Mouse (Mus musculus) gastrocnemius, adult 2 months (tissue): Measurements from ENCODE around the gene Ttc3. TPM values are rescaled to one million over a fixed set of nuclear protein-coding genes. Genes with fewer than 3 reads are reported as not detected.
A peak's percentile ranks its signal among the peaks of the same experiment; 100 is the strongest.

ENCODE experiments used
- DNase-seq: peaks from one replicate; pipeline ENCODE4 v3.0.0; 2022
- H3K27ac ChIP-seq: fragments of 200-600 bp; 2 replicates; pipeline ENCODE4 v1.8.1; 2022; ENCODE audit warnings: mild to moderate bottlenecking
- H3K4me3 ChIP-seq: fragments of 200-600 bp; 2 replicates; pipeline ENCODE4 v1.8.1; 2022; ENCODE audit warnings: mild to moderate bottlenecking, moderate library complexity
- CTCF ChIP-seq: fragments of 200-600 bp; IDR thresholded peaks from 2 replicates; pipeline ENCODE4 v1.8.1; 2022; ENCODE audit warnings: antibody characterized with exemption, mild to moderate bottlenecking, moderate library complexity
- intact Hi-C: fragments of 180-260 bp; cut with DNase I; formaldehyde crosslinking; loops from one replicate; pipeline ENCODE4 v1.15.1; 2025
- total RNA-seq, 2 experiments: library from RNA; stranded (reverse); gene quantifications; 2 replicates each; pipeline ENCODE4 v1.2.3; 2021

Gene Ttc3
- total RNA-seq, 2 experiments from 2014 or later: 54.4 to 55.3 TPM

DNA sequence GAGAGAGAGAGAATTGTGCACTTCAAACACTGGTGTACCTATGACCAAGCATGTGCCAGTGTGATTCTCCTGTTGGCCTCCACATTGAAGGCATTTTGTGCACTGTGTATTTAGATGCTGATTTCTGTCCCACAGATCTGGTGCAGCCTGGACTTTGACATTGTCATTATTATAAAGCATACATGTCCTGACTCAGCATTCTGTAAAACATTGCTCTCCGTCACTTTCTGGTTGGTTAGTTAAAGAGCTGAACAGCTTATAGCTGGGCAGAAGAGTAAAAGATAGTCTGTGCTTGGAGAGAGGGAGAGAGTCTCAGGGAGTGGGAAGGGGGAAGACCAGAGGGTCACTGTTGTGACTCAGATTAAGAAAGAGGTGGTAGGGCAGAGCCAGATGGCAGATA, 24.7 kb upstream of the Ttc3 start:
- no peak for DNase-seq
- Histone ChIP-seq H3K27ac (no peak overlapping the region), H3K4me3 (no peak overlapping the region)
- no peak for TF ChIP-seq CTCF
- intact Hi-C loops: no loop called here

DNA sequence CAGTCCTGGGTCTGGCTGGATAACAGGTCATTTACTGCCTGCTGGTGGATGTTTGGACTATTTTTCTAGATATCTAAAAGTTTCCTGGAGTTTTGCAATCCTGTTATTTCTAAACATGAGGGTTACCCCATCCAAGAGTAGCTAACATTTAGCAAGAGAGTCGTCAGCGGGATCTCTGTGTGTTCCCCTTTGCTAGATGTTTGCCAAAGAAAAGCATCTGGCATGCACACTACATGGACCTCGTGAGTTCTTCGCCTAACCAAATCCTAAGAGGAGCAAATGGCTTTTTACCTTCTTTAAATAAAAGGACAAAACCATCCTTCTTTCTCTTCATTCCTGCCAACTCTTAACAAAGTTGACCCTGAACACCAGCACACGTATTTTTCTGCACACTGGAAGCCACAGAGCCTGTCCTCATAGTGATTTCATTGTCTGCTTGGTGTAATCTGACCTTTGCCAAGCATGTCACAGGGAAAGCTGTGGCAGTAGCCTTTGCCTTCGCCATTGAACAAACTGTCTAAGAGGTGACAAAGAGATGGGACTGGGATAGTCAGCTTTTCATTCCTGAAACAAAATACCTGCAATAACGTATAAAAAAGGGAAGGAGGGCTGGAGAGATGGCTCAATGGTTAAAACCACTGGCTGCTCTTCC, 23.2 kb upstream of the Ttc3 start:
- intact Hi-C loops: no loop called here
- TF ChIP-seq CTCF: no peak
- no peak for DNase-seq
- Histone ChIP-seq H3K4me3 (no peak overlapping the region), H3K27ac (no peak overlapping the region)

DNA sequence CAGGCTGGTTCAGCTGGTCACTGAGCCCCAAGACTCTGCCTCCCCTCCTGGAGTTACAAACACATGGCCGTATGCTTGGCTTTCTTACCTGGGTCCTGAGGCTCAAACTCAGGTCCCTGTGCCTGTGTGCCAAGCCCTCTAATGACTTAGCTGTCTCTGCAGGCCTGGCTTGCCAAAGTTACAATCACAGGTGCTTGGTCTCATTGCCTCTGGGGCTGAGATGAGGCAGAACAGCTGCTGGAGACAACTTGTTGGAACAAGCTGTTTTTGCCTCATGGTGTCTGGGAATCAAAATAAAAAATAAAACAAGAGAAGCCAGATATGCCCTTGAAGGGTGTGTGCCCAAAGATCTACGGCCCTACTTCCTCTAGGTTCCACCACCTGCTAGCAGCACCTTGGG, 21.6 kb upstream of the Ttc3 start:
- intact Hi-C loops: no loop called here
- H3K4me3 ChIP-seq: no peak overlapping the region
- no peak overlapping the region for H3K27ac ChIP-seq
- no peak for TF ChIP-seq CTCF
- peak; percentile 49 for DNase-seq

DNA sequence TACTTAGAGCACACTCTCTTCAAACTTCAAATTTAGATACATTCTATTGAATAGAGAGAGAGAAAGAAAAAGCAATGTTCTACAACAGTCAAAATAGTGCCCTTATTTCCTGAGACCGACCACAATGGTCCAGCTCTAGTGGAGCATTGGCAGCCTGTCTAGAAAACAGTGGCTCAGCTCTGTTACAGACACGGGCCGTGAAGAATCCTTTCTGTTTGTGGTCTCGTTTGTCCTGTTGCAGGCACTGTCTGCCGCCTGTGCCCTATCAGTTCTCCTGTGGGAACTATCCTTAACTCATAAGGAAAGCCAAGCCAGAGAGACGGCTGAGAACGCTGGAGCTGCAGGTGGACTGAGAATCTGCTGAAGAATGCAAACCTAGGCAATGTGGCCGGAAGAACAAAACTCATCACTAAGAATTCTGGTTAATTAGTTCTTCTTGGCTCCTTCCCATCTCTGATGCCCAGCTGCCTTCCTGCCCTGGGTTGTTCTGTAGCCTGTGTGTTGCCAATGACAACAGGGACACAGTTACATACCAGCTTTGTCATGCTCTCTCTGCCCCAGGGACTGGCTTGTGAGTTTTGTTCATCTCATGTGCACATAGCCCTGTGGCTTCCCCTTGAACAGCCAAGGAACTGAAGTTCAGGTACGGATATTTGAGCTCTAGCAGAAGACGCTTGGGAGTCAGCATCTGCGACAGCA, 20.7 kb upstream of the Ttc3 start:
- TF ChIP-seq CTCF: no peak
- Histone ChIP-seq H3K27ac (0 out of 2 replicates have a peak overlapping the region, but pooled peaks have one; percentile 4), H3K4me3 (peak overlapping the region; percentile 50)
- intact Hi-C loops: no loop called here
- no peak for DNase-seq

DNA sequence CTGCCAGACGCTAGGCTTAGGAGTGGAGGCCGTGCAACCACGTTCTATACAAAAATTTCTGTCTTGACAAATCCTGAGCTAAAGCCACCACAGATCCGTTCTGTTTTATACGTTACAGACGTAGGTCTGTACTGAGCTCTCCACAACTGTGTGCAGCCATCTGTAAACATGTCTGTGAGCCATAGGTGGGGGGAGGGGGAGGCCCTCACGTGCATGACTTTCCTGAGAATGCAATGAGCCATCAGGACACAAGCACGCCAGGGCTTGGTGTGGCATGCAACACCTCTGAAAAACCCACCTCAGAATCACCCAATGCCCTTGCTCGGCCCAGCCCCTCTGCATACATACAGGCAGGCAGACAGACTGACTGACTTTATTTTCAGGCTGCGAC, 20.1 kb upstream of the Ttc3 start:
- no peak for DNase-seq
- Histone ChIP-seq H3K4me3 (no peak overlapping the region), H3K27ac (no peak overlapping the region)
- no peak for TF ChIP-seq CTCF
- intact Hi-C loops: no loop called here

DNA sequence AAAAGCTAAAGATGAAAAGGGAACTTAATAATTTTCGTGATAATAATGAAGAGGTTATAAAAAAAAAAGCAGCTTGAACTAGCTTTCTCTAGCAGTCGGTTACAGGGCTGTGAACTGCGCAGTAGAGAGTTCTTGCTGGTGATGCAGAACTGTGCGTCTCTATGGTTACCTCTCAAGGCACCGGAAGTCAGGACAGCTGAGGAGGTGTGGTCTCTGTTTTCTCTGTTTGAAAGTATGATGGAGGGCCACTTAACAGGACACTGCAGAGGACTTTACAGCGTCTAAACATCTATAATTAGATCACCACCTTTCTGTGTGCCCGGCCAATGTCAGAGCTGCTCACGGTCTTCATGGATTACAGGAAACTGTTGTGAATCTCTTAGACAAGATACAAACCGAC, 16.0 kb upstream of the Ttc3 start:
- Histone ChIP-seq H3K4me3 (no peak overlapping the region), H3K27ac (no peak overlapping the region)
- intact Hi-C loops: no loop called here
- peak; percentile 18 for DNase-seq
- TF ChIP-seq CTCF: no peak

DNA sequence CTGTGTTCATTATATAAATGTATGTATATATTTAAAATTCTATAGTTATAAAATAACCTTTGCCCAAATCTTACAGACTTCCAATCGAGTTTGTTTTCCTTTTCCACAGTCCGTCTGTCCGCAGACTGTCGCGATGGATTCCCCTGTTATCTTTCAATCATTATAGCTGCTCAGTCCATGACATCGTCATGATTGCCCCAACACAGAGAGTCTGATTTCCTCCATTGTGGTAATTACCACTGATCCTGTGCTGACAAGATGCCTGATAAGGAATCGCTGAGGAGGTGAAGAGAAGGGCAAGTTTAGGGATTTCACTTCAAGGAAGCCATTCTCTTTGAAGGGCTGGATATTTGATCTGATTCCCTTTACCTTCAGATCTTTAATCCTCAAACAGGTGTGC, 14.4 kb upstream of the Ttc3 start:
- H3K4me3 ChIP-seq: no peak overlapping the region
- intact Hi-C loops: no loop called here
- DNase-seq: no peak
- TF ChIP-seq CTCF: no peak
- H3K27ac ChIP-seq: no peak overlapping the region

DNA sequence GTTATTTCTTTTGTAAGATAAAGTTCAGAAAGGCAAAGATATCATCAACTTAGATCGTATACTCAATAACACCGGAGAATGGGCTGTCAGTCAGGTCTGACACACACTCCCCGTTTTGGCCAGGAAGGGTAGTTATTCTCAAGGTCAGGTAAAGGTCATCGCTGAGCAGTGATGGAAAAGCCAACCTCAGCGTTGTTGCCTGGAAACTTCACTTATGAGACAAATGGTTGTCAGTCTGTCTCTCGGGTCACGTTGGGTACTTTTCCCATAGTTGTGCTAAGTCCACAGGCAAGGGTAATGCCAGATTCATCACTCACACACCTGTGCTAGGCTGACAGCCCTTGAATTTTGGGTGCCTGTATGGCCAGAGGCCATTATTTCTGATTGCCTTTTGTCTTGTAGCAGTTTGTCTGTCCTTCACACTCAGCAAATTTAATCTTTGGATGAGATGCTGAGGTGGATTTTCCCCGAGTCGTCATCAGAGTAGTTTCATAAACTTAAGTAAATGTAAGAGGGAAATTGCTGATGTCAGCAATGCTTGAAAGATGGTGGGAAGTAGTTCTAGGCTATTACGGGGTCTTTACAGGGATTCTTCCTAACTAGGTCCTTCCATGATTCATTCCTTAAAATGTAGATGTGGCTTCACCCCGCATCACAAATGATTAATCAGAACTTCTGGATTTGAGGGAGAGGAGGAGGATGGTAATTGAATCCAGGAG, 13.5 kb upstream of the Ttc3 start:
- no peak for TF ChIP-seq CTCF
- Histone ChIP-seq H3K27ac (no peak overlapping the region), H3K4me3 (no peak overlapping the region)
- no peak for DNase-seq
- intact Hi-C loops: no loop called here

DNA sequence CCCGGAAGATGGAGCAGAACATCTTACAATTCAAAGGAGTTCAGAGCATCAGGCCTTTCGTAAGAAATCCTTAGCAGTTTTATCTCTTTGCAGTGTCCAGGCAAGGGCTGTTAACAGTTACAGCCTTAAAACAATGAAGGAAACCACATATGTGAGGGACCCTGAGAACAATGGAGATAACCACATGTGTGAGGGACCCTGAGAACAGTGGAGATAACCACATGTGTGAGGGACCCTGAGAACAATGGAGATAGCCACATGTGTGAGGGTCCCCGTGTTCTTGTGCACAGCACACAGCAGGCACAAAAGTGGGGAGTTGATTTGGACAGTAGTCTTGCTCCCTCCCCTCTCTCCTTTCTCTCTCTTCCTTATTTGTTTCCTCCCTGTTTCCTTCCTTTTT, 12.3 kb upstream of the Ttc3 start:
- DNase-seq: no peak
- intact Hi-C loops: no loop called here
- Histone ChIP-seq H3K27ac (no peak overlapping the region), H3K4me3 (no peak overlapping the region)
- no peak for TF ChIP-seq CTCF

DNA sequence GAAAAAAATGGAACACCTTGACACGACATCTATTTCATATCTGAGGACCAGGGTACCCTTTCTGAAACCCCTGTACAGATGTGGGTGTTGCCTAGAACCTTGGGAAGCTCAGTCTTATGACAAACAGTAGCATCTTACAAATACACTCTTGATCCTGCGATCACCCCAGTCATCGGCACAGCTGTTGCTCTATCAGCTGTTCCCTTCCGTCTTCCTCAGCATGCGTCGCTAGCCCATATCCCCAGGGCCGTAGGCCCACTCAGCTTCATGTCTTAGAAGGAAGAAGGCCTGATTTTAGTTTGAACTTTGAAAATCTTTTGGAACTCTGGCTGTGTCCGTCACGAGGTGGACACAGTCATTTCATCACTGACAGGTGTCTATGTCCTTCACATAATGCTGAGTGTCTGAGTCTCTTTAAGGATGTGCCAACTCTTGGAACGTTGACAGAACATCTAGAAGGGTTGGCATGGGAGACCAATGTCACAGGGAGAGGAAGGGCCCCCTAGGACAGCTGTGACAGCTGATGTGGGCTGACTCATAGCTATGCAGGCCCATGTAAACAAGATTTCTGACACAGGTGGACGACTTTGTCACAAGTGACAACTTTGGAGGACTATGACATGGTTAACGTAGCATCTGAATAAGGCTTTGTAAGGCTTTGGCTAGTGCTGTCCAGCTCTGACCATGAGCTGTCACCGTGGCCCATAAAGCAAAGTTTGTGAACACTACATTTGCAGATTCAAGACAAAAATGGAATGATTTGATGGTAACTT, 9.7 kb upstream of the Ttc3 start:
- intact Hi-C loops: no loop called here
- TF ChIP-seq CTCF: no peak
- Histone ChIP-seq H3K27ac (peak overlapping the region; percentile 52; the same call in 1 of the 2 replicates), H3K4me3 (no peak overlapping the region)
- DNase-seq: no peak

DNA sequence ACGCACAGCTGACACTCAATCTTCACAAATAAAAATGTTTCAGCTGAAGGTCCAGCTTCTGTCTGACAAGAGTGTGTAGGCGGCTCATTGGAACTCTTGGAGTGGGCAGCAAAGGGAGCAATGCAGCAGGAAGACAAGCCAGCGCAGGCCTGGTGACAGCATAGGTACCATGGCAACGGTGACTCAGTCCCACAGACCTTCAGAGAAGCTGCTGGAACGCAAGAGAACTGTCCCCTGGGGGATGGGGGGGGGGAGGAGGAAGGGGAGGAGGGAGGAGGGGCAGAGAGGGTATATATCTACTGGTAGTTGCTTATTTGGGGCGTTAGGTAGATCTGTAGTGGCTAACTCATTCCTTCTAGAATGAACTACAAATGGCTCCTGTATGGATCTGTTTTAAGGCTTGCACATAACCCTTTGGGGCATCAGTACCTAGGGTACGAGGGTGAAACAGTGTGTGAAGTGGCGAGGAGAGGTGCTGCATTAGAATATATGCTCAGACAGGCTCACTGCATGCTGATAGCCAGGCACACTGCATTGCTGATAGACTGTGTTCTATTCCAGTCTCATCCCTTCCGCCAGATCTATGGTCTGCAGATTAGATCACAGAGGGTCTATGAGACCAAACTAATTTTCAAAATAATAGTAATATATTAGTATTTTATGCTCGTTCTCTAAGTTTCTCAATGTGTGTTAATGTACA, 8.1 kb upstream of the Ttc3 start:
- peak; percentile 42 for DNase-seq
- intact Hi-C loops: no loop called here
- no peak for TF ChIP-seq CTCF
- H3K4me3 ChIP-seq: no peak overlapping the region
- no peak overlapping the region for H3K27ac ChIP-seq

DNA sequence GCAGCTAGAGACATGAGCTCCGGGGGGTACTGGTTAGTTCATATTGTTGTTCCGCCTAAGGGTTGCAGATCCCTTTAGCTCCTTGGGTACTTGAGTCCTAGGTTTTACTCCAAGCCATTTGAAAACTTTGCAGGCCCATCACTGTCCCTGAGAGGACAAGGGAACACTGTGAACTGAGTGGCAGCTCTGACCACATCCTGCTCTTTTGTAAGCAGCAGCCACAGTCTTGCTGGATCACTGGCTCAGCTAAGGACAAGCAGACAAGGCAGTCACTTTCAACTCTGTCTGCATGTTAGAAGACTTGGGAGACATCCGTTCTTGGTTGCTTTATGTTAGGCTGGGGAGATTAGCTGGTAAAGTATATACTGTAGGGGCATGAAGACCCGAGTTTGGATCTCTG, 6.6 kb upstream of the Ttc3 start:
- no peak for TF ChIP-seq CTCF
- DNase-seq: no peak
- Histone ChIP-seq H3K4me3 (no peak overlapping the region), H3K27ac (no peak overlapping the region)
- intact Hi-C loops: no loop called here
